Mouse (Mus musculus) cortical plate, adult 2 months (tissue): ENCODE measurements around the gene Gm17175.

Experiments
- CTCF ChIP-seq: fragments of 200-500 bp; IDR thresholded peaks from 2 replicates; pipeline ENCODE4 v1.5.1; 2011; ENCODE audit warnings: mild to moderate bottlenecking, control low read depth, low read length; ENCODE audit not compliant: insufficient read depth; ENCODE audit errors: extremely low read depth
- POLR2A ChIP-seq: fragments of 200-500 bp; IDR thresholded peaks from 2 replicates; pipeline ENCODE4 v1.6.1; 2011; ENCODE audit warnings: mild to moderate bottlenecking, low read length, control low read depth; ENCODE audit not compliant: insufficient read depth; ENCODE audit errors: extremely low read depth

DNA sequence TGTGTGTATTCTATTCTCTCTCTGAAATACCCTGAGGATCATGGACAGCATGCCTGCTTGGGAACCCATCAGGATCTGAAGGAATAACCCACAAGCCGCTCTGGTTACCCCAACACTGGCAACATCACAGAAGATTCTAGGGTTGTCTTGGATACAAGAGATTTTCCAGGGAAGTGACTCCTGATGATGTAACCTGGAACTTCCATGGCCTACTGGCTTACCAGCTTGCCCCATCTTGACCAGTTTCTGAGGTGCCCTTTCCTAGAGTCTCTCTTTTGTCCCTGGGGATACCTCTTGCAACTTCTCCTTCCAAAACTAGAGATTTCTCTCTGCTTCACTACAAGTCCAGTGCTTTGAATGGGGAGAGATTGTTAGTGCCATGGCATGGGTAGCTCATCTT, 37.3 kb upstream of the Gm17175 start, which contains the start of gene Gm17078:
- TF ChIP-seq POLR2A, result no peak
- TF ChIP-seq CTCF, result no peak
